Mouse (Mus musculus) heart, embryonic 15.5 days (tissue): ENCODE results near the gene Vars. TPM values are rescaled to one million over a fixed set of nuclear protein-coding genes. Genes with fewer than 3 reads are reported as not detected.
"Not testable (repeated sequence)": the region's sequence is repeated elsewhere in the genome, so short reads cannot be mapped to it uniquely, and the experiment has no call there.

ENCODE experiments used
- ATAC-seq: fragments of 200-750 bp; cut with Nextera tagmentation; replicated peaks from 2 replicates; pipeline ENCODE4 v1.8.0; 2017; ENCODE audit warnings: low read depth, moderate TSS enrichment; ENCODE audit not compliant: insufficient number of reproducible peaks, insufficient read depth, low FRiP score
- H3K27ac ChIP-seq: fragments of 300-500 bp; sonication (generic); 2 replicates; pipeline ENCODE4 v1.5.1; 2015; ENCODE audit warnings: mild to moderate bottlenecking, inconsistent platforms
- H3K27me3 ChIP-seq: fragments of 300-500 bp; sonication (generic); 2 replicates; pipeline ENCODE4 v1.6.1; 2015; ENCODE audit warnings: inconsistent platforms
- H3K36me3 ChIP-seq: fragments of 300-500 bp; sonication (generic); 2 replicates; pipeline ENCODE4 v1.6.1; 2015; ENCODE audit warnings: mild to moderate bottlenecking, inconsistent platforms
- H3K4me1 ChIP-seq: fragments of 300-500 bp; sonication (generic); replicated peaks from 2 replicates; pipeline ENCODE4 v1.6.1; 2015; ENCODE audit warnings: inconsistent platforms
- H3K4me2 ChIP-seq: fragments of 300-500 bp; sonication (generic); 2 replicates; pipeline ENCODE4 v1.6.1; 2015; ENCODE audit warnings: inconsistent platforms, mild to moderate bottlenecking, moderate library complexity
- H3K4me3 ChIP-seq: fragments of 300-500 bp; sonication (generic); 2 replicates; pipeline ENCODE4 v1.5.1; 2015; ENCODE audit warnings: mild to moderate bottlenecking, inconsistent platforms
- H3K9ac ChIP-seq: fragments of 300-500 bp; sonication (generic); 2 replicates; pipeline ENCODE4 v1.6.1; 2015; ENCODE audit warnings: mild to moderate bottlenecking, inconsistent platforms
- H3K9me3 ChIP-seq: fragments of 300-500 bp; sonication (generic); replicated peaks from 2 replicates; pipeline ENCODE4 v1.6.1; 2016; ENCODE audit warnings: inconsistent platforms
- WGBS: fragments of 180-500 bp; shearing (Covaris S2); methylation state at CpG from one replicate; pipeline ENCODE4 v1.1.7; 2015; ENCODE audit warnings: mixed read lengths; 5-methylcytosine and 5-hydroxymethylcytosine counted together
- polyA plus RNA-seq: library from polyadenylated mRNA; unstranded; fragments of >200 nt; fragmentation: Nextera tagmentation; extraction: Ambion mirVana; gene quantifications from 2 replicates; pipeline ENCODE4 v1.2.1, GENCODE M21; 2015

Vars gene
- polyA plus RNA-seq, 1 experiment from 2014 or later = 43.0 TPM

- not testable (repeated sequence) for H3K27ac ChIP-seq, ATAC-seq, H3K27me3 ChIP-seq, H3K4me3 ChIP-seq, H3K9ac ChIP-seq, H3K9me3 ChIP-seq, H3K4me2 ChIP-seq
- 91% methylated on average over 4 of the region's 5 CpGs for WGBS
- peaks cover 52% of the 10 kb centered on the region for H3K36me3 ChIP-seq
- H3K4me1 ChIP-seq = peaks cover 16% of the 10 kb centered on the region
Observed at GRCm38 (mm10) chr17:35005902-35006301, 5.1 kb downstream of the Vars start.

- no peaks in the 10 kb centered on the region for H3K27me3 ChIP-seq
- H3K9ac ChIP-seq = no peak overlapping the region
- H3K4me1 ChIP-seq = peaks cover 9% of the 10 kb centered on the region
- no peak overlapping the region for H3K27ac ChIP-seq
- peaks cover 68% of the 10 kb centered on the region for H3K36me3 ChIP-seq
- H3K4me3 ChIP-seq = no peak overlapping the region
- ATAC-seq = no peak
- no peaks in the 10 kb centered on the region for H3K9me3 ChIP-seq
- WGBS = 93% methylated on average over 7 of the region's 7 CpGs
- H3K4me2 ChIP-seq = no peak overlapping the region
Observed at GRCm38 (mm10) chr17:35007387-35007991, 6.7 kb downstream of the Vars start.

- Histone ChIP-seq H3K9me3 (no peaks in the 10 kb centered on the region), H3K4me1 (no peaks in the 10 kb centered on the region), H3K27me3 (no peaks in the 10 kb centered on the region), H3K27ac (no peak overlapping the region), H3K4me3 (no peak overlapping the region), H3K4me2 (no peak overlapping the region), H3K9ac (no peak overlapping the region), H3K36me3 (peaks cover 84% of the 10 kb centered on the region)
- ATAC-seq = no peak
- WGBS = 86% methylated on average over 7 of the region's 7 CpGs
Observed at GRCm38 (mm10) chr17:35009586-35009985, 8.8 kb downstream of the Vars start.

- Histone ChIP-seq H3K4me2 (no peak overlapping the region), H3K27ac (no peak overlapping the region), H3K4me1 (peaks cover 10% of the 10 kb centered on the region), H3K4me3 (no peak overlapping the region), H3K9me3 (no peaks in the 10 kb centered on the region), H3K27me3 (no peaks in the 10 kb centered on the region), H3K36me3 (peaks cover 80% of the 10 kb centered on the region), H3K9ac (no peak overlapping the region)
- WGBS = 91% methylated on average over 8 of the region's 8 CpGs
- no peak for ATAC-seq
Observed at GRCm38 (mm10) chr17:35011440-35011839, 10.7 kb downstream of the Vars start.

DNA sequence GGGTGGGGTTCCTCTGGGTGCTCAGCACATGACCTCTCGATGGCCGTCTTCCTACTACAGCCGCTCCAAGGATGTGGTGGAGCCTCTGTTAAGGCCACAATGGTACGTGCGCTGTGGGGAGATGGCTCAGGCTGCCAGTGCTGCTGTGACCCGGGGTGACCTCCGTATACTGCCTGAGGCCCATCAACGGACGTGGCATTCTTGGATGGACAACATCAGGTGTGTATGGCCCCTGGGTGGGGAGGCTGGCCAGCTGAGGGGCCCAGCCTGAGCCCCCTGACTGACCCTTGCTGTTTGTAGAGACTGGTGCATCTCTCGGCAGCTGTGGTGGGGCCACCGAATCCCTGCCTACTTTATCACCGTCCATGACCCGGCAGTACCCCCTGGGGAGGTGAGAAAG lies 11.6 kb downstream of the Vars start:
- Histone ChIP-seq H3K9me3 (no peaks in the 10 kb centered on the region), H3K36me3 (peaks cover 72% of the 10 kb centered on the region), H3K4me1 (peaks cover 16% of the 10 kb centered on the region), H3K27ac (no peak overlapping the region), H3K4me2 (no peak overlapping the region), H3K9ac (no peak overlapping the region), H3K27me3 (no peaks in the 10 kb centered on the region), H3K4me3 (no peak overlapping the region)
- 75% methylated on average over 13 of the region's 13 CpGs for WGBS
- no peak for ATAC-seq

DNA sequence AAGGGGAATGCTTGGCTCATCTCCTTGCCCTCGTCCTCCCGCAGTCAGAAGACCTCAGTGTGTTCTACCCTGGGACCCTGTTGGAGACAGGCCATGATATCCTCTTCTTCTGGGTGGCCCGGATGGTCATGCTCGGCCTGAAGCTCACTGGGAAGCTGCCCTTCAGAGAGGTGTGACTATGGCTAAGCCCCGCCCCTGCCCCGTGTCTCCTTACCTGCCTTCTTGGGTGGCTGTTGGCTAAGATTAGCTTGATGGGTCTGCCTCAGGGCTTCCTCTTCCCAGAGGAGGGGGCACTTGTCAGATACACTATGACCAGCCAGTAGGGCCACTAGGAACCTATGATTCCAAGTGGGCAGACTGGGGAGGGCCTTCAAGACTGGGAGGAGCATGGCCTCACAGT lies 12.4 kb downstream of the Vars start:
- H3K36me3 ChIP-seq = peaks cover 67% of the 10 kb centered on the region
- ATAC-seq = no peak
- no peaks in the 10 kb centered on the region for H3K9me3 ChIP-seq
- H3K4me3 ChIP-seq = no peak overlapping the region
- WGBS = 70% methylated on average over 6 of the region's 6 CpGs
- H3K27ac ChIP-seq = no peak overlapping the region
- no peak overlapping the region for H3K4me2 ChIP-seq
- peaks cover 16% of the 10 kb centered on the region for H3K4me1 ChIP-seq
- no peak overlapping the region for H3K9ac ChIP-seq
- H3K27me3 ChIP-seq = no peaks in the 10 kb centered on the region

DNA sequence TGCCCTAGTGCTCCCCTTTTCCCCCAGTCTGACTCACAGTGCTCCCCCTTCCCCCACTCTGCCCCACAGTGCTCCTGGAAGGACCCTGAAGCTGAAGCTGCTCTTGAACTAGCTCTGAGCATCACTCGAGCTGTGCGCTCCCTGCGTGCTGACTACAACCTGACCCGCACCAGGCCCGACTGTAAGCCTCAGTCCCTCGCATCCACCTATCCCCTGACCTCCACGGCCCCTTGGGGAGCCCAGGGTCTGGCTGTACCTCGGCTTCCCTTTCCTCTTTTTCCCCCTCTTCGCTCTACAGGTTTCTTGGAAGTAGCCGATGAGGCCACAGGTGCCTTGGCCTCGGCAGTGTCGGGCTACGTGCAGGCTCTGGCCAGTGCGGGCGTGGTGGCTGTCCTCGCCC lies 14.5 kb downstream of the Vars start:
- Histone ChIP-seq H3K9ac (no peak overlapping the region), H3K4me1 (peaks cover 16% of the 10 kb centered on the region), H3K27me3 (no peaks in the 10 kb centered on the region), H3K4me3 (no peak overlapping the region), H3K27ac (no peak overlapping the region), H3K9me3 (no peaks in the 10 kb centered on the region), H3K36me3 (peaks cover 54% of the 10 kb centered on the region), H3K4me2 (no peak overlapping the region)
- ATAC-seq = no peak
- 93% methylated on average over 16 of the region's 16 CpGs for WGBS

DNA sequence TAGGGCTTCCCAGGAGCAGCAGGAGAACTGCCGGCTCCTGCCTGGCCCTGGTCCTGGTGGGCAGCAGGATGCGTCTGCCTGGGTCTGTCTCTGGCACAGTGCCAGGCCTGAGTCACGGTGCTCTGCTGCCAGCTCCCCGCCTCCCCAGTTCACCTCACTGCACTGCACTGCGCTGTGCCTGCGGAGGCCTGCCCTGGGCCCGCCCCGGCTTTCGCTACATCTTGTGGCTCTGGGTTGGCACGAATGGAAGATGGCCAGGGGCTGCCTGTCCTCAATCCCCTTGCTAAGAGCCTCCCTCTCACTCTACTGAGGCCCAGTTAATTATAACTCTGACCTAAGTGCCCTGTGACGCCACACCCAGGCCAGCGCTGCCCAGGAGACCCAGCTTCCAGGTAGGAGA lies 15.6 kb downstream of the Vars start, which contains the start of gene Vwa7:
Gene Vwa7, plus strand, starts transcription at position 204 of the 400 bp plus-strand sequence.
- ATAC-seq = peak; percentile 48
- 34% methylated on average over 12 of the region's 12 CpGs for WGBS
- Histone ChIP-seq H3K4me2 (peak within 1 kb of the TSS; percentile 6; the same call in 1 of the 2 replicates), H3K27ac (0 out of 2 replicates have a peak within 1 kb of the TSS, but pooled peaks have one; percentile 13), H3K9ac (peak within 1 kb of the TSS; percentile 37; the same call in 1 of the 2 replicates), H3K4me1 (peaks cover 21% of the 10 kb centered on the region), H3K4me3 (no peak within 1 kb of the TSS), H3K9me3 (no peaks in the 10 kb centered on the region), H3K36me3 (peaks cover 43% of the 10 kb centered on the region), H3K27me3 (no peaks in the 10 kb centered on the region)

DNA sequence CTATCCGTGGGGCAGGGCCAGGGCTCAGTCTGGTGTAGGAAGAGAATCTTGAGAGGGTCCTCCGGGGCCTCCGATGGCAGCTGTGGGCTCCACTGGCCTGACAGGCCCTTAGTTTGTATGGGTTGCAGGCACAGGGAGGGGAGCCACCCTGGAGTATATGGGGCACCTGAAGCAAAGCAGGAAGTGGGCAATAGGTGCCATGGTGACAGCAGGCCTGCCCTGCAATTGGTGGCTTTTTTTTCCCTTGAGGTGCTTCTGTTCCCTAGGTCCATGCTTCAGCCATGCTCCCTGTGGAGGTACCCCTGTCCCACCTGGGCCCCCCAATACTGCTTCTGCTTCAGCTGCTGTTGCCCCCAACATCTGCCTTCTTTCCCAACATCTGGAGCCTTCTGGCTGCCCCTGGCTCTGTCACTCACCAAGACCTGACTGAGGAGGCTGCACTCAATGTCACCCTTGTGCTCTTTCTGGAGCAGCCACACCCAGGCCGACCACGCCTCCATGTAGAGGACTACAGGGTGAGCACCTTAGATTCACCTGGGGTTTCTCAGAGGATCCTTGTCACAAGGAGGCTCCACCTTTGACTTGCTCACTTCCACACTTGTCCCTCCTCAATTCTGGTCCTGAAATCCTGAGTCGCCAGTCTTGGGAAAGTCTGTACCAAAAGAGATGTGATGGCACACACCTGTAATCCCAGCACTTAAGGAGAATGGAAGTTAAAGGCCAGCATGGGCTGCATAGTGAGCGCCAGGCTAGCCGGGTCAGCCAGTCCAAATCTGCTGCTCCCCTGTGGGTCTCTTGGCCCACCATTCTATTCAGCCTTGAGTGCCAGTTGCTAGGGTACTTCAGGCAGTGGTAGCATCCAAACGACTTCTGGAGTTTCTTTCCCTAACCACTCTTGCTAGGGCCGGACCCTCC lies 16.3 kb downstream of the Vars start:
- H3K9me3 ChIP-seq = no peaks in the 10 kb centered on the region
- H3K36me3 ChIP-seq = peaks cover 37% of the 10 kb centered on the region
- peaks cover 24% of the 10 kb centered on the region for H3K4me1 ChIP-seq
- WGBS = 77% methylated on average over 10 of the region's 10 CpGs
- H3K27me3 ChIP-seq = no peaks in the 10 kb centered on the region
- no peak for ATAC-seq
- peak overlapping the region; percentile 37; the same call in 1 of the 2 replicates for H3K9ac ChIP-seq
- H3K27ac ChIP-seq = 0 out of 2 replicates have a peak overlapping the region, but pooled peaks have one; percentile 13
- no peak overlapping the region for H3K4me3 ChIP-seq
- H3K4me2 ChIP-seq = no peak overlapping the region

DNA sequence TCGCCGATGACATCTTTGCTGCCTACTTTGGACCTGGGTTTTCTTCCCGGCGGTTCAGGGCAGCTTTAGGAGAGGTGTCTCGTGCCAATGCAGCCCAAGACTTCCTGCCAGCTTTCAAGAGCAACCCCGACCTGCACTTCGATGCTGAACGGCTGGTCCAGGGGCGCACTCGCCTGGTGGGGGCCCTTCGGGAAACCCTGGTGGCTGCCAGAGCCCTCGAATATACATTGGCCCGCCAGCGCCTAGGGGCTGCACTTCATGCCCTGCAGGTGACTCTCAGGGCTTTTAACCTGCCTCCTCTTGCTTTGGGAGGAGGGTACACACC lies 16.9 kb downstream of the Vars start:
- WGBS = 67% methylated on average over 14 of the region's 14 CpGs
- Histone ChIP-seq H3K4me3 (no peak overlapping the region), H3K27me3 (no peaks in the 10 kb centered on the region), H3K9me3 (no peaks in the 10 kb centered on the region), H3K4me2 (no peak overlapping the region), H3K36me3 (peaks cover 30% of the 10 kb centered on the region), H3K4me1 (peaks cover 25% of the 10 kb centered on the region), H3K9ac (no peak overlapping the region), H3K27ac (no peak overlapping the region)
- no peak for ATAC-seq

- Histone ChIP-seq H3K36me3 (peaks cover 25% of the 10 kb centered on the region), H3K27ac (no peak overlapping the region), H3K9ac (no peak overlapping the region), H3K27me3 (no peaks in the 10 kb centered on the region), H3K9me3 (no peaks in the 10 kb centered on the region), H3K4me1 (peaks cover 27% of the 10 kb centered on the region), H3K4me2 (no peak overlapping the region), H3K4me3 (no peak overlapping the region)
- WGBS = 77% methylated on average over 3 of the region's 3 CpGs
- ATAC-seq = no peak
Observed at GRCm38 (mm10) chr17:35018171-35018570, 17.4 kb downstream of the Vars start.
